Mouse (Mus musculus) cerebral cortex, adult 2 months (tissue): ENCODE data around the gene Trafd1.

Source experiments
- WGBS: fragments of 180-500 bp; shearing (Covaris S2); methylation state at CpG from one replicate; pipeline ENCODE4 v1.1.7; 2018; 5-methylcytosine and 5-hydroxymethylcytosine counted together

The Trafd1 gene

GRCm38 (mm10) chr5:121385461-121386119 lies at the start of gene Trafd1:
Trafd1 (minus strand) TSS chr5:121385632.
- WGBS, result under 1% methylated on average over 45 of the region's 45 CpGs

- 58% methylated on average over 3 of the region's 3 CpGs for WGBS
Measured at GRCm38 (mm10) chr5:121428954-121429353, 43.5 kb upstream of the Trafd1 start.

- WGBS, result 89% methylated on average over 10 of the region's 10 CpGs
Measured at GRCm38 (mm10) chr5:121423297-121423696, 37.9 kb upstream of the Trafd1 start.

- 56% methylated on average over 6 of the region's 6 CpGs for WGBS
Measured at GRCm38 (mm10) chr5:121422787-121423186, 37.4 kb upstream of the Trafd1 start.

- WGBS, result 64% methylated on average over 9 of the region's 9 CpGs
Measured at GRCm38 (mm10) chr5:121420721-121421120, 35.3 kb upstream of the Trafd1 start.

- WGBS, result 80% methylated on average over 4 of the region's 4 CpGs
Measured at GRCm38 (mm10) chr5:121410975-121411374, 25.5 kb upstream of the Trafd1 start.

- WGBS, result 74% methylated on average over 8 of the region's 8 CpGs
Measured at GRCm38 (mm10) chr5:121407856-121408255, 22.4 kb upstream of the Trafd1 start.

- WGBS, result 66% methylated on average over 5 of the region's 5 CpGs
Measured at GRCm38 (mm10) chr5:121400849-121401248, 15.4 kb upstream of the Trafd1 start.

GRCm38 (mm10) chr5:121400064-121400463 lies 14.6 kb upstream of the Trafd1 start:
- 54% methylated on average over 5 of the region's 5 CpGs for WGBS

- WGBS, result 76% methylated on average over 5 of the region's 5 CpGs
Measured at GRCm38 (mm10) chr5:121399540-121399939, 14.1 kb upstream of the Trafd1 start.

GRCm38 (mm10) chr5:121398965-121399462 lies 13.6 kb upstream of the Trafd1 start:
- 26% methylated on average over 9 of the region's 9 CpGs for WGBS

GRCm38 (mm10) chr5:121398146-121398964 lies 12.9 kb upstream of the Trafd1 start:
- WGBS, result under 1% methylated on average over 67 of the region's 67 CpGs

GRCm38 (mm10) chr5:121397187-121398145 lies 12.0 kb upstream of the Trafd1 start, which contains the start of gene Naa25:
Naa25 (plus strand) TSS chr5:121397936.
- 6% methylated on average over 53 of the region's 53 CpGs for WGBS

- 78% methylated on average over 5 of the region's 5 CpGs for WGBS
Measured at GRCm38 (mm10) chr5:121395621-121396020, 10.2 kb upstream of the Trafd1 start.

GRCm38 (mm10) chr5:121393402-121393801 lies 8.0 kb upstream of the Trafd1 start:
- 78% methylated on average over 3 of the region's 3 CpGs for WGBS

GRCm38 (mm10) chr5:121392667-121393380 lies 7.4 kb upstream of the Trafd1 start:
- WGBS, result 52% methylated on average over 16 of the region's 16 CpGs

- WGBS, result 34% methylated on average over 7 of the region's 7 CpGs
Measured at GRCm38 (mm10) chr5:121389106-121389505, 3.7 kb upstream of the Trafd1 start.

GRCm38 (mm10) chr5:121387126-121387525 lies 1.7 kb upstream of the Trafd1 start:
- 57% methylated on average over 4 of the region's 4 CpGs for WGBS

GRCm38 (mm10) chr5:121386120-121386909 lies 883 bp upstream of the Trafd1 start:
- WGBS, result 20% methylated on average over 22 of the region's 22 CpGs
